Mouse (Mus musculus) liver, embryonic 15.5 days (tissue): ENCODE results near the gene Ifna11. TPM values are rescaled to one million over a fixed set of nuclear protein-coding genes. Genes with fewer than 3 reads are reported as not detected.

Experiments
- polyA plus RNA-seq: library from polyadenylated mRNA; unstranded; fragments of >200 nt; fragmentation: Nextera tagmentation; extraction: Ambion mirVana; gene quantifications from 2 replicates; pipeline ENCODE4 v1.2.1, GENCODE M21; 2015

The Ifna11 gene
- polyA plus RNA-seq, 1 experiment from 2014 or later, result not detected

Other genes starting within 250 kb of the Ifna11 start
- not detected in 2 replicates for gene Ifna14, start 248.2 kb upstream of the Ifna11 start, polyA plus RNA-seq
- not detected in 2 replicates for gene Ifna9, start 227.6 kb upstream of the Ifna11 start, polyA plus RNA-seq
- gene Ifna12, start 216.6 kb upstream of the Ifna11 start, polyA plus RNA-seq, result not detected in 2 replicates
- not detected in 2 replicates for gene C87499, start 185.5 kb upstream of the Ifna11 start, polyA plus RNA-seq
- gene Ifna13, start 175.5 kb upstream of the Ifna11 start, polyA plus RNA-seq, result not detected in 2 replicates
- gene Ifna16, start 143.0 kb upstream of the Ifna11 start, polyA plus RNA-seq, result not detected in 2 replicates
- not detected in 2 replicates for gene Ifna2, start 136.0 kb upstream of the Ifna11 start, polyA plus RNA-seq
- gene Ifnab, start 128.6 kb upstream of the Ifna11 start, polyA plus RNA-seq, result not detected in 2 replicates
- gene Gm26566, start 98.2 kb upstream of the Ifna11 start, polyA plus RNA-seq, result 0.20 and 0.51 TPM in 2 replicates
- 22.3 and 22.6 TPM in 2 replicates for gene Klhl9, start 97.5 kb upstream of the Ifna11 start, polyA plus RNA-seq
- not detected in 2 replicates for gene Gm13271, start 65.1 kb upstream of the Ifna11 start, polyA plus RNA-seq
- not detected in 2 replicates for gene Gm13283, start 59.8 kb upstream of the Ifna11 start, polyA plus RNA-seq
- gene Gm13290, start 46.1 kb upstream of the Ifna11 start, polyA plus RNA-seq, result not detected in 2 replicates
- not detected in 2 replicates for gene Gm13289, start 43.0 kb upstream of the Ifna11 start, polyA plus RNA-seq
- gene Gm13272, start 40.1 kb upstream of the Ifna11 start, polyA plus RNA-seq, result not detected in 2 replicates
- gene Ifnz, start 37.8 kb upstream of the Ifna11 start, polyA plus RNA-seq, result not detected in 2 replicates
- not detected in 2 replicates for gene Gm13276, start 34.2 kb upstream of the Ifna11 start, polyA plus RNA-seq
- gene Gm13277, start 31.3 kb upstream of the Ifna11 start, polyA plus RNA-seq, result not detected in 2 replicates
- gene Gm13278, start 28.4 kb upstream of the Ifna11 start, polyA plus RNA-seq, result not detected in 2 replicates
- not detected in 2 replicates for gene Gm13275, start 25.5 kb upstream of the Ifna11 start, polyA plus RNA-seq
- gene Gm13279, start 22.6 kb upstream of the Ifna11 start, polyA plus RNA-seq, result not detected in 2 replicates
- 0.20 TPM in 1 of 2 replicates, not detected in the other for gene Gm13285, start 20.3 kb upstream of the Ifna11 start, polyA plus RNA-seq
- not detected in 2 replicates for gene Gm13287, start 16.7 kb upstream of the Ifna11 start, polyA plus RNA-seq
- not detected in 2 replicates for gene Gm13288, start 14.4 kb upstream of the Ifna11 start, polyA plus RNA-seq
- not detected in 2 replicates for gene Ifna7, start 3.7 kb upstream of the Ifna11 start, polyA plus RNA-seq
- not detected in 2 replicates for gene Ifna6, start 7.5 kb downstream of the Ifna11 start, polyA plus RNA-seq
- not detected in 2 replicates for gene Ifna5, start 15.6 kb downstream of the Ifna11 start, polyA plus RNA-seq
- gene Ifna4, start 21.9 kb downstream of the Ifna11 start, polyA plus RNA-seq, result not detected in 2 replicates
- gene Ifna1, start 30.1 kb downstream of the Ifna11 start, polyA plus RNA-seq, result not detected in 2 replicates
- not detected in 2 replicates for gene Ifne, start 60.2 kb downstream of the Ifna11 start, polyA plus RNA-seq